Mouse (Mus musculus): ENCODE results near the gene Krtdap.
"Not testable (repeated sequence)": the region's sequence is repeated elsewhere in the genome, so short reads cannot be mapped to it uniquely, and the experiment has no call there.

Gene Krtdap

DNA sequence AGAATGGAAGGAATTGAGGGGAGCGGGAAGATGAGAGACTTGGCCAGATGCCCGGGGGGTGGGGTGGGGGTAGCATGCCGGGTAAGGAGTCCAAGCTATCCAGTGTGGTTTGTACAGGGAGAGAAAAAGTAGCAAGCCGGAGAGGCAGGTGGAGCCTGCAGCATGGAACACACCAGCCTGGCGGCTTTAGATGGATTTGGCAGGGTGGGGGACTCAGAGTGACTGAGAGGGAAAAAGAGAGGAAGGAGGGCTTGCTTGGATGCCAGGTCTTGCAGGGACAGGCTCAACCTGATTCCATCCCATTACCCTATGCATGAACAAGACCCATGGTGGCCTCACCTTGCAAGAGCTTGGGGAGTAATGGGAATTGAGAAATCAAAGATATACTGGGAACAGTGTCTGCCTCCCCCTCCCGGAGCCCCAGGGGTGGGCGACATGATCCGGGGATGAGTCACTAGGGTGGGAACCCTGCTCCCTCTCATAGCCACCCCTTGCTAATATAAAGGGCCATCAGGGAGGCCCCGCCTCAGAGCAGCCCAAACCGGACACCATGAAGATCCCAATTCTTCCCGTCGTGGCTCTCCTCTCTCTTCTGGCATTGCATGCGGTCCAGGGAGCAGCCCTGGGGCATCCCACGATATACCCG, at the start of gene Krtdap:
Gene Krtdap, plus strand, starts transcription at position 520 of the 646 bp plus-strand sequence.
- DNase-seq: no peak

DNA sequence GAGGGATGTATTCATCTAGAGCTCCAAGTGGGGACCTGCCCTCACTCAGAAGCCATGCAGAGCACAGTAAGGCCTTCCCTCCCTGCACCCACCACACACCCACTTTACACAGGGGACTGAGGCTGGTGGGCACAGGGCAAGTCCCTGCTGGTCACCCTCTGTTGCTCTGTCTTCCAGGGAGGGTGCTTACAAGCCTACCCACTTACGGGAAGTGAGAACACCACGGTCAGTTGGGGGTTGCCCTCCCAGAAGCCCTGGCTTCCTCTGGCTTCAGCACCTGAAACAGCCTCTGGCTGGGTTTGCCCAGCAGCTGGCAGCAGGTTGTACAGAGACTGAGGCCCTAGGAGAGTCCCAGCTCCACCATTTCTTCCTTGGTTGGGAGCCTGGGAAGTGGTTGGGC, 45.1 kb upstream of the Krtdap start:
- DNase-seq: not testable (repeated sequence)

DNA sequence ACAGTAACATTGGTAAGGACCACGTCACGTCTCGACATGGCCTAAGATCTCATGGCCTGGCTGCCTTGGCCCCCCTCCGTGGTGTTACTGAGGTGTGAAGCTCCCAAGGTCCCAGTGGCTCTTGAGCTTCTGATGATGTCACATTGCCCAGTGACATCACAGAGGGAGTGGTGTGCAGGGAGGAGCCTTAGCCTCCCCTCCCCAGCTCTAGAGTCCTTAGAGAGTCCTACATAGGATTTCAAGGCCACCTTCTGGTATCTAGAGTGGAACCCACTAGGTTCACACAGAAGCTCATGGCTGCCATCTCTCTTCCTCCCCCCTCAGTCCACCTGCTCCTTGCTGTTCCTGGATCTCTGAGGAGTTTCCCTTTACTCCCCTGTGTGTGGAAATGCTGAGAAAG, 44.1 kb upstream of the Krtdap start, which contains the start of gene Gapdhs:
Gene Gapdhs, minus strand, starts transcription at position 65 of the 400 bp plus-strand sequence.
- DNase-seq: not testable (repeated sequence)

DNA sequence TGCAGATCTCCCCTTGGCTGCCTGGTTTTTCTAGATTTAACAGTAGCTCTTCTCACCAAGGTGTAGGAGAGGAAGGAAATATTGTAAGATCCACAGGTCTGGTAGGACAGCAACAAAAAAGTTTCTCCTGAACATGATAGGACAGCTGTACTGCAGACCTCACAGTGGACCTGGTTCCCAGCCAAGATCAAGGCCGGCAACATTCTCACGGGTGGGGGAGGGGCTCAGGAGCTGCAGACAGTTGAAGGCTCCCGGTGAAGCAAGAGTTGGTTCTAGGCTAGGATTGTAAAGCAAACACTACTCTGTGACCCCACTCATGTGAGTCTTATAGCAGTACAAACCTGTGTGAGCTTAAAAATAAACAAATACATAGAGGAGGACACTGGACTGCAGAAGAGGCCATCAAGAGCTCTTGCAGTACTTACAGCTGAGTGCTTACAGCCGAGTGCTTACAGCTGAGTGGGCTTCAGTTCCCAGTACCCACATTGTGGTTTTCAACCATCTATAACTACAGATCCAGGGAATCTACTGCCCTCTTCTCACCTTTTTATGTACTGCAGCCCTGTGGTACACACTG, 43.6 kb upstream of the Krtdap start:
- DNase-seq: no peak

DNA sequence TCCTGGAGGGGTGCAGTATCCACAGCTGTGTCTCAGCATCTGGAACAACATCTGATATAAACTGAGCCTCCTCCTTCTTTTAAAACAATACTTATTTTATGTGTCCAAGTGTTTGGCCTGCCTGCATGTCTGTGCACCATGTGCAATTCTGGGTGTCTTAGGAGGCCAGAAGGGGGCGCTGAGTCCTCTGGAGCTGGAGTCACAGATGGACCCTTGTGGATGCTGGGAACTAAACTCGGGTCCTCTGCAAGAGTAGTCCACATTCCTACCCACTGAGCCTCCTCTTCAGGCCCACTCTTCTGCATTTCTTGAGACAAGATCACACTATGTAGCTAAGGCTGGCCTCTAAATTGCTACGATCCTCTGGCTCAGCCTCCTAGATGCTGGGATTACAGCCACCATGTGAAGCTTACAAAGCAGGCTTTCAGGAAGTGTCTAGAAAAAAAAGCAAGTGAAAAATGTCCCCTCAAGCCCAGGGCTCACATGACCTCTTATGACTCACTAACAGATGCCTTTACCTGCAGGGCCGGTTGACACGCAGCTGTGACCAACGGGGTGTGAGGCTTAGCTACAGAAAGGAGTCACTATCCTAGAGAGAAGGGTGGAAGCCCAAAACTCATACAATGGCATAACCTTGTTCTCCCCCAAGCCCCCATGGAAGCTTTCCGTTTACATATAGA, 40.0 kb upstream of the Krtdap start:
- DNase-seq: no peak

DNA sequence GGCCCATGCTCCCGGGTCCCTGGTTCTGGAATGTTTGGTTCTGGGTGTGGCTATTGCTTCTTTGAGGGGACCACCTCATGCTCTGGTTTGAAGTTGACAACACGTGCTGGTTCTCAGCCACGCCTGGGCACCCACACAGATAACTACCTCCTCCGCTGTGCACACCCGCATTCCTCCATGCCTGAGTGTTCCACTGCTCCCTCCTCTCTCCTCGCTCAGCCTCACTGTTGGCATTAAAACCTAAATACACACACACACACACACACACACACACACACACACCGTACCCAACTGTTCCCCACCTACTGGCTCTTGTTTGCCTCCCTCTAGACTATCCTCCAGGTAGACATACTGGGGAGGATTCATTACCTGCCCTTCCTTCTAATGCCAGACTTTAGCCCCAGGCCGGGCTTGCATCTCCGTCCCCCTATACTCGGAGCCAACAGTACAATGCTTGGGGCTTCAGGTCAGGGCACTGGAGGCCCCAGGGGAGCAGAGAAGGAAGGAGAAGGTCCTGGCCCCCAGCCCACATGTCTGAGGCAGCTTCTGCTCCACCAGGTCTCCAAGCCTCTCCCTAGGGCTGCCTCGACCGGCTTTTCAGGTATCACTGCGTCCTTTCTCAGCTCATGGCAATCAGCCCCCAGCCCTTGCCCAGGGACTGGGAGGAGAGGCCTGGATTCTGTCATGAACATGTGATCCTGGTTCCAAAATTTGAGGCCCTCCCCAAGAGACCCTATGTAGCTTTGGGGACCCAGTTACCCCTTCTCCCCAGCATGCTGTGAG, 37.7 kb upstream of the Krtdap start:
- DNase-seq: no peak

DNA sequence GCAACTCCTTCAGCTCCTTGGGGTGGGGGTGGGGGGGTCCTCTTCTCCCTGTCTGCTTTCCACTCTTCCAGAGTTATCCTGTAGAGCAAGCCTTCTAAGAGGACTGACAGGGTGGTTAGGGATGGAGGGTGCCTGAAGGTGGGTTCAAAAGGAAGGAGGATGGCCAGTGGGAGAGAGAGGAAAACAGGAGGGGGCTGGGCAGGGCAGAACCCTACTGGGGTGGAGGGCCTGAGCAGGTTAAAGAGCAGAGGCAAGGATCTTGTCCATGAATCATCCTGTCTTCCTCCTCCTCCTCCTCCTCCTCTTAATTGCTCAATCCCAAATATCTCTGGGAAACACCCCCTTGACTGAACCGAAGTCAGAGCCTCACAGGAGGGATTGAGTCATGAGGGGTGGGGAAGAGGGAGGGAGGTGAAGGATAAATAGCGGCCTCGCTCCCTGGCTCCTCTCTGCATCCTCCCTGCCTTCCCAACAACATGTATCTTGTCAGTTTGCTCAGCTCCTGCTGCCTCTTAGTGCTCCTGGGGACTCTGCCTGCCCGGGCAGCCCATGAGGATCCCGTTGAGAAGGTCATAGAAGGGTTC, 36.5 kb upstream of the Krtdap start, which contains the start of gene Sbsn:
Gene Sbsn, plus strand, starts transcription at position 386 of the 584 bp plus-strand sequence.
- DNase-seq: no peak

DNA sequence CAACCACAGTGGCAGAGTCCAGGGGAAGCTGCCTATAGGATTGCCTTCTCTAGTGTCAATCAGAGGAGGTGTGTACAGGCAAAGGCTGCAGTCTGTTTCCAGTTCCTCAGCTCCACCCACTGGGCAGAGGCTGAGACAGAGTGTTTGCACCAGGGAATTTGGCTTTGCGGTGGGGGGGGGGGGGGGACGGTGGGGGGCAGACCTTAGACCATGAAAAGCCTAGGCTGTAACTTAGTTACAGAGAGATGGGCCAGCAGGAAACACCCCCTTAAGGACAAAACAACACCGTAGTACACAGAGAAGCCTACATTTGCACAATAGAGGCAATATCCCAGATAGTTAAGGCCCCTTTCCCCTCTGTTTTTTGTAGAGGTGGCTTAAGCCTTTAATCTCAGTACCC, 30.7 kb upstream of the Krtdap start:
- DNase-seq: no peak

DNA sequence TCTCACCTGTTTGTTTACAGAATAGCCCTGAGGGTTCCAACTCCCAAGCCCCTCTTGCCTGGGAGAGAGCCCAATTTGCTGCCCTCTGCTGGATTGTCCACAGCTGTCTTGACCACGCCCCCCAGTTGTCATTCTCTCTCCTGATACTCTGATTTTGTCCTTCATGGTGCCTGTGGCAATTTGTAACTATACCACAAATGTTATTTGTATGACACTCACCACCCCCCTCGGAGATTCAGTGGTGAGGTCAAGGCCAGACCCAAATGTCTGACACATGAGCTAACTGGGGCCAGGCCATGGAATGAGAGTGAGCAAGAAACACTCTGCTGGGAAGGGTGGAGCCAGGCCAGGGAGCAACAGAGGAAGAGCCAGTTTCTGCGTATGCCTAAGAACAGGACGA, 28.8 kb upstream of the Krtdap start:
- no peak for DNase-seq

DNA sequence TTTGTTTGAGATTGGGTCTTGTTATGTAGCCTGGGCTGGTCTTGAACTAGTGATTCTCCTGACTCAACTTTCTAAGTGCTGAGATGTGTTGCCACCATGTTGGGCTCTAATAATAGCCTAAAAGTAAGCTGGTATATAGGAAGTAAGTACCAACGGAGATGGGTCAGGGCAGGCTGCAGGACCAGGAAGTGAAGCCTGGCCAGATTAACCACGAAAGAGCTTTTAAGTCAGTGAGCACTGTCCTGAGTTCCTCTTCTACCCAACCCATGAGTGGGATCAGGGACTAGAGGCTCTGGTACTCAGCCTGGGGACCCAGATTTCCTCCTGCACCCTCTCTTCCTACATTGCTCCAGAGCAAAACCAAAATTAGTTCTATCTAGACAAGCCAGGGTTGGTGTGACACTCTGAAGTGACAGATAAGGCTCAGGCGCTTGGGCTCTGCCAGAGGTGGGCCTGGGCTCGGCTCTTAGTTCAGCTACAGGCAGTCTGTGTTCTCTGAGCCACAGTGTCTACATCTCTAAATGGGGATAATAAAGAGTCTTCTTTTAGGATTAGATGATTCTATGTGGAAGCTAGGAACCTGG, 25.8 kb upstream of the Krtdap start:
- no peak for DNase-seq

DNA sequence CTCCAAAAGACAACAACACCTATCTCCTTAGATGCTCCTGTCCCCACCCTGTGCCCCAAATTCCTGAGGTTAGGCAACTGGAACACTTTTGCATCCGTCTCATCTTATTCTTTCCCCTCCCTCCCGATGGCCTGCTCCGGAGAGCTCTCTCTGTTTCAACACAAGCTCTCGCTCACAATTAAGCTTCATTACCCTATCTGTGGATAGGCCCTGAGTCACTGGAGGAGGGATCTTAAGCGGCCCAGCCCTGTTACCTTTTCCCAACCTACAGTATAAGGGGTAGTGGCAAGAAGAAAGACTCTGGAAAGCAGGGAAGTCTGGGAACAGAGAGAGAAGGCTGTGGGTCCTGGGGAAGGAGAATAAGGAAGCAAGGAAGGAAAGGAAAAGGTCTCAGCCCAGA, 24.2 kb upstream of the Krtdap start, which contains the start of gene Dmkn:
Gene Dmkn, plus strand, starts transcription at position 301 of the 400 bp plus-strand sequence.
- DNase-seq: no peak

DNA sequence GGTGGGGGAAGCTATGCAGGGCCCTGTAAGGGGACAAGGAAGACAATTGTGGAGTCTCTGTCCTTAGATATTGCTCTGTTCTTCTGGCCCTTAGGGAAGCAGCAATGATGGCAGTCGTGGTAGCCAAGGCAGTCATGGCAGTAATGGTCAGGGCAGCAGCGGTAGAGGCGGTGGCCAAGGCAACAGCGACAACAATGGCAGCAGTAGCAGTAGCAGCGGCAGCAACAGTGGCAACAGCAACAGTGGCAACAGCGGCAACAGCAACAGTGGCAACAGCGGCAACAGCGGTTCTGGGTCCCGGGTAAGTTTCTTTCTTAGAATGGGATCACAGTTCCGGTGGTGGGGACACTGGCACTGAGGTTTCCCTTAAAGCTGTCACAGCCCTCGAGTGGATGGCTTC, 22.5 kb upstream of the Krtdap start:
- no peak for DNase-seq

DNA sequence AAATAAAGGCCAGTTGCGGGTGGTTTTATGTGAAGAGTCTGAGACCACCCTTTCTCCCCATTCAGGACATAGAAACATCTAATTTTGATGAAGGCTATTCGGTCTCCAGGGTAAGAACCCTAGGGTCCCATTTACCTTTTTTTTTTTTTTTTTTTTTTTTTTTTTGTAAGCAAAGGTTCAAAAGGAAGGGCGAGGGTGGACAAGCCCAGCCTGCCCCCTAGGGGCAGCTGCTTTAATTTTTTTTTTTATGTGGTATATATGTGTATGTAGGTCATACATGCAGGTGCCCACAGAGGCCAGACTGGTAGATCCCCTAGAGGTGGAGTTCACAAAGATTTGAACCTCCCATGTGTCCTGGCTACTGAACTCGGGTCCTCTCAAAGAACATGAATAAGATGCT, 21.3 kb upstream of the Krtdap start:
- DNase-seq: no peak

DNA sequence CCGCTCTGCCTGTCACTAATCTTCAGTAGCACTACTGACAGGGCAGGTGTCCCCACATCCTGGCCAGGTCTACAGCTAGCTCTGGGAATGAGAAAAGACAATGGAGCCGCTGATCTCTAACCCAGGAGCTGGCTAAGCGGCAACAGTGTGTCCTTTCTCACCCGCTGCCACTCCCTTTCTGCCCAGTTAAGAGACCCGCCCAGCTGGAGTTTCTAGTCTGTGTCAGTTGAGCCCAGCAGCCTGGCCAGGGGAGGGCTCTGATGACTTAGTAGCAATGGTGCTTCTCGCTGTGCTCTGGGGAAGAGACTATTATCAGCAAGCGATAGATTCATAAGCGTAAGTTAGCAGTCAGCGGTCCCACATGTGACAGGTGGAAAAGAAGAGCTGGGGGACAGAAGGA, 18.5 kb upstream of the Krtdap start:
- no peak for DNase-seq

DNA sequence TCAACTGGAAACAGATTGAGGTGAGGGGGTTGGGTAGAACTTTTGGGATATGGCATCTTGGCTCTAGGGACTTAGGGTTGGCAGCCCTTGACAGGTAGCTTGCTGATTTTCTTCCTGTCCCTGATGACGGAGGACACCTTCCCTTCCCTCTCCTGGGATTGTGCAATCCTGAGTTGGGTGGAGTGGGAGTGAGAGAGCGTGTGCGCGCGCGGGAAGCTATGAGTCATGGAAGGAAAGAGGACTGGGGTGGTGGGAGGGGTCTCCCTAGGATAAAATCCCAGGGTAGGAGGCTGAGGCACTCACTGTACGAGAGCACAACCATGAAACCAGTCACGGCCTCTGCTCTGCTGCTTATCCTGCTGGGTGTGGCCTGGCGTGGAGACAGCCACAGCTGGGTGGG, 11.6 kb upstream of the Krtdap start:
- DNase-seq: peak; percentile 13

DNA sequence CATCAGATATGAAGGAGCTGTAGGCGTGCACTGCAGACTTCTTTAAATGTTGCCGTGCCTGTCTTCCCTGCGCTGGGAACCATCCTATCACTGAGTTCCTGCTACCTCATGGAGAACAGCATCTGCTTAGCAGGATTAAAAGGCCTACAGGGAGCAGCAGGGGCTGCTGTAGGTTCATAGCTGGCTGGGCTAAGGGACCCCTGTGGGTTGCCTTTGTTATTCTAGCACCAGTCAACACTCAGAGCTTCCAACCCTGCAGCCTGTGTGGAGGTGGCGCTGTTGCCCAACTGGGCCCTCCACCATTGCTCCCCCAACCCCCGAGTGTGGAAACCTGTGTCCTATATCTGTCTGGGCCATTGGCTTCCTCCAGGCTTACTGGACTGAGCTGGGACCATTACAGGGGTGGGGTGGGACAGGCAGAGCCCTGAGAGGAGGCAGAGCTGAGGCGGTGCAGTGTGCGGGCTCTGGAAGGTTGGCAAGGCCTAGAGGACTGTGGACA, 10.6 kb upstream of the Krtdap start:
- DNase-seq: no peak

DNA sequence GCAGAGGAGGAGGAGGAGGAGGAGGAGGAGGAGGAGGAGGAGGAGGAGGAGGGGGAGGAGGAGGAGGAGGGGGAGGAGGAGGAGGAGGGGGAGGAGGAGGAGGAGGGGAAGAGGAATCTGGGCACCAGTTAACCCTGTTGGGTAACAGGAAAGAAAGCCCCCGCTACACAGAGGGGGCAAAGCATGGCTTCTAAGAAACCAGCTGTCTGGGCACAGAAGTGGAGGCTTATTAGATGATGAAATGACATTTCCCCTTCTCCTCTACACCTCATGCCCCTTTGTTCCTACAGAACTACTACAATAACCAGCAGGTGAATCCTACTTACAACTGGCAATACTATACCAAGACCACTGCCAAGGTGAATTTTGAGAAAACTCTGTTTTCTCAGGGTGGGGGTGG, 9.8 kb upstream of the Krtdap start:
- no peak for DNase-seq

DNA sequence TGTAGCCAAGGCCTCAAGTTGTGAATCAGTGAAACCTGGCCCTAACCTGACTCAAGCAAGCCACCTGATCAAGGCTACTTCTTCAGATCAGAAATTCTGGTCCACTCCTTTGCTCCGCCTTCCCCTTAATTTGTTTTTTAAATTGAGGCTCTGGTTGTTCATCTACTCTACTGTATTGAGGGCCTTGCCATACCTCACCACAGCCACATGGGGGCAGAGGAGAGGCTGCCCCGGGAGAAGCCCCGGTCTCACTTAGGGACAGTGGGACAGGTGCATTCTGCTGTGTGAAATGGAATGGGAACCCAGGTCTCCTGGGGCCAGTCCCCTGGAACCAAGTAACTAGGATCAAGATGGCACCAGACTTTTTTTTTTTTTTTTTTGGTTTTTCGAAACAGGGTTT, 5.9 kb upstream of the Krtdap start:
- DNase-seq: no peak

DNA sequence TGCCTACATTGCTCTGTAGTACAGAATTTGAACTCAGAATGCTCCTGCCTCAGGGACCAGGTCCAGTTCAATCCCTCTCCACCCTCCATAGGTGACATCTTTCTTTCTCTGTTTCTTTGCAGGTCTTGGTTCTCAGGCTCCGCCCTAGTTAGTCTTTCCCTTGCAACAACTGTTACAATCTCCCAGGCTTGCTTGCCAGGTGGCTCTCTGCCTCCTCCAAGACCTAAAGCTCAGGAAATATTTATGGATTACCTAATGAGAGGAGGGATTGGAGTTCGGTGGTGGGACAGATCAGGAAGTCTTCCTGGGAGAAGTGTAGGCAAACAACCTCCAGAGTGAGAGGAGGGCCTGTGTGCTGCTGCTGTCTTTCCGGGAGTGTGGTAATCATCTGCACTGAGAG, 5.0 kb upstream of the Krtdap start:
- no peak for DNase-seq

DNA sequence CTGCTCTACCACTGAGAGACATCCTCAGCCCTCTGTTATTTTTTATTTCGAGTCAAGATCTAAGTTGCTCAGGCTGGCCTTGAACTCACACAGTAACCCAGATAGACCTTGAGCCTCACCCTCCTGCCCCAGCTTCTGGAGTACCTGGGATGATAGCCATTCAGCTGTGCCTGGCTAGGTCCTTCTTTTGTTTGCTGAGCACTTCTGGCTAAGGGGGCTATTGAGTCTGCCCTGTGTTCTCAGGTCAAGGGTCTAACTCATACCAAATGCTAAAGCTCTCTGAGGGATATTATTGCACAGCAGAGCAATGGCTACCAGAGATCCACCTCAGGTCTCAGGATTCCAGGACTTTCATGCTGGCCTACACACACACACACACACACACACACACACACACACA, 2.5 kb upstream of the Krtdap start:
- DNase-seq: no peak

DNA sequence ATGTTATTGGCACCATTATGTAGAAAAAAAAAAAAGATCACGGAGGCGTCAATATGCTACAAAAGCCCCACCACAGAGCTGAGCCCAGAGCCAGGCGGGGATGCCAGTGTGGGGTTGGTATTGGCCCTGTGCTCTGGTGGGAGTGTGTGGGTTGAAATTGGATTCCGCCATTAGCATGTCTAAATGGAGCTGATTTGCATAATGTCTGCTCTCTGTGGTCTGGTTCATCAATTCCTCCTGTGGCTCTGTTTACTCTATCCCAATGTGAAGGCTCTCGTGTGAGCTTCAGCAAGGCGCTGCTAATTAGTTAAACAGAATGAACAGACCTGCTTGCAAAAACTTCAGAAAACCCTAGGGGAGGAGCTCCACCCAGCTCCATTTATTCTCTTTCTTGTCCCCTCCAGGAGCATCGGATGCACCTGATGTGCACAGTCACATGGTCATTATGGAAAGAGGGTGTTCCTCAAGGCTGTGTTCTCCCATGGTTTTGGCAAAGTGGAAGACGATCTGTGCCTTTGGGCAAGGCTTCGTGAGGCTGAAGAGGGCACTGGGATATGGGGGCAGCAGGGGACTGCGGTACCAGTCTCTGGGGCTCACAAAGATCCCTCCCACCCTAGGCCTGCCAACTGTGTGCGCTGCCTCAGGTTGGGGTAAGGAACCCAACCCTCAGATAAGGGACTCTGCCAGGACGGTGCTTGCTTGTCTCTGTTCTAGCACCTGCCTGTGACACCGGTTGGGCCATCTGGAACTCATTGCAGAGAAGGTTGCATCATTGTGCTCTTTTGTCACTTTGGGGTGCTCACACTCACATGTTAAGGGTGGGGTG, 1.8 kb upstream of the Krtdap start:
- no peak for DNase-seq

DNA sequence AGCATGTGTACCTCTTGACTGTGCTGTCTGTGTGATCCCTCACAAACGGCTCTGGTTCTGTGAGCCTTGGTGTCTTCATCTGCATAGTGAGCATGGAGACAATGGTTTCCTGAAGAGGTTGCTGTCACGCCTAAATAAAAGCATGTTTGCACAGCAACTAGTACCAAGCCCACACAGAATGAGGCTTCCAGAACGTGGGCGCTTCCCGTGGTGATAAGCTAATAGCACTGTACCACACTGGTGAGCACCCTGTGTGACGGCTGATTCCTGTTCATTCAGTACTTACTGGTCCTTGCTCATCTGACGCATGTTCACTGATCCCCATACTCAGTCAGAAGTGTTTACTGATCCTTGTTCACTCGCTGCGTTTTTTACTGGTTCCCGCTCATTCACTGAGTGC, 2.4 kb downstream of the Krtdap start:
- no peak for DNase-seq

Measured in right cerebral cortex, postnatal 14 days (tissue).